Mouse (Mus musculus) megakaryocyte-erythroid progenitor cell, adult 5-6 weeks (primary cell): ENCODE results near the gene Nxph2. TPM values are rescaled to one million over a fixed set of nuclear protein-coding genes. Genes with fewer than 3 reads are reported as not detected.
A peak's percentile ranks its signal among the peaks of the same experiment; 100 is the strongest.
"Not testable (repeated sequence)": the region's sequence is repeated elsewhere in the genome, so short reads cannot be mapped to it uniquely, and the experiment has no call there.

ENCODE experiments used
- ATAC-seq: replicated peaks from 2 replicates; pipeline ENCODE4 v1.8.0; 2016; ENCODE audit warnings: mild to moderate bottlenecking, inconsistent platforms; ENCODE audit not compliant: severe bottlenecking, poor library complexity, low FRiP score, low TSS enrichment
- total RNA-seq, 2 experiments: library from RNA; stranded (forward) in 1 of 2; stranded (reverse) in 1 of 2; fragments of 200-1000, 215-1000 nt in 1 of 2; fragments of >200 nt in 1 of 2; fragmentation: Nextera tagmentation in 1 of 2; gene quantifications; 2 replicates each; pipeline ENCODE4 v1.2.3; 2014 to 2017

The Nxph2 gene
- total RNA-seq (2014; fragmentation: Nextera tagmentation) = not detected in 2 replicates
- not detected in 2 replicates for total RNA-seq (2017)

GRCm38 (mm10) chr2:23320746-23321585 lies at the start of gene Nxph2:
Gene Nxph2, plus strand, starts transcription at chr2:23321246.
- ATAC-seq = no peak

DNA sequence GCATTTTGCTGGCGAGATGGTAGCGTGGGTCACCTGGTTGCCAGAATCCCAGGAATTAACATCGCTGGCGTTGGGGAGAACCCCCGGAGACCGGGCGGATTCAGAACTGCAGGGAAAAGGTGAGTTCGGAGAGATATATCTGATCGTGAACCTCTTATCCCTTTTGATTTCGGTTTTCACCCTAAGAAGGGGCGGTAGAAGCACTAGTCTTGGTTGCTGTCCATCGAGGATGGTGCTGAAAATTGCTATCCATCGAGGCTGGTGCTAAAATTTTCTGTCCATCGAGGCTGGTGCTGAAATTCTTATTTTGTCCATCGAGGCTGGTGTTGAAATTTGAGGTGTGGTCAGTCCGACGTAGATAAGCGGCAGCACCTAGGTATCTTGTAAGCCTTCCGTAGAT lies 30.1 kb upstream of the Nxph2 start:
- ATAC-seq = not testable (repeated sequence)

- ATAC-seq = peak; percentile 61; the same call in 1 of the 2 replicates
These were observed 6.2 kb upstream of the Nxph2 start for GRCm38 (mm10) chr2:23314869-23315268.

Other genes with a start within 250 kb of the Nxph2 start
- gene Mastl, start 165.2 kb upstream of the Nxph2 start, total RNA-seq (2014; fragmentation: Nextera tagmentation) = 8.0 and 11.6 TPM in 2 replicates
- 10.0 and 13.6 TPM in 2 replicates for gene Mastl, start 165.2 kb upstream of the Nxph2 start, total RNA-seq (2017)
- gene Yme1l1, start 164.9 kb upstream of the Nxph2 start, total RNA-seq (2014; fragmentation: Nextera tagmentation) = 58.0 and 85.1 TPM in 2 replicates
- 95.1 and 133 TPM in 2 replicates for gene Yme1l1, start 164.9 kb upstream of the Nxph2 start, total RNA-seq (2017)
- gene 4931423N10Rik, start 113.8 kb upstream of the Nxph2 start, total RNA-seq (2014; fragmentation: Nextera tagmentation) = not detected in 2 replicates
- gene 4931423N10Rik, start 113.8 kb upstream of the Nxph2 start, total RNA-seq (2017) = not detected in 2 replicates